Mouse (Mus musculus) inflammation-experienced regulatory T-cells (primary cell): ENCODE results near the gene Dlx4. TPM values are rescaled to one million over a fixed set of nuclear protein-coding genes. Genes with fewer than 3 reads are reported as not detected.

Source experiments
- polyA plus RNA-seq, 2 experiments: library from polyadenylated mRNA; unstranded; fragments of 100-300 nt; shearing (Covaris generic); gene quantifications; one replicate each; pipeline ENCODE4 v1.2.1; 2017

Gene Dlx4
- polyA plus RNA-seq: not detected

DNA sequence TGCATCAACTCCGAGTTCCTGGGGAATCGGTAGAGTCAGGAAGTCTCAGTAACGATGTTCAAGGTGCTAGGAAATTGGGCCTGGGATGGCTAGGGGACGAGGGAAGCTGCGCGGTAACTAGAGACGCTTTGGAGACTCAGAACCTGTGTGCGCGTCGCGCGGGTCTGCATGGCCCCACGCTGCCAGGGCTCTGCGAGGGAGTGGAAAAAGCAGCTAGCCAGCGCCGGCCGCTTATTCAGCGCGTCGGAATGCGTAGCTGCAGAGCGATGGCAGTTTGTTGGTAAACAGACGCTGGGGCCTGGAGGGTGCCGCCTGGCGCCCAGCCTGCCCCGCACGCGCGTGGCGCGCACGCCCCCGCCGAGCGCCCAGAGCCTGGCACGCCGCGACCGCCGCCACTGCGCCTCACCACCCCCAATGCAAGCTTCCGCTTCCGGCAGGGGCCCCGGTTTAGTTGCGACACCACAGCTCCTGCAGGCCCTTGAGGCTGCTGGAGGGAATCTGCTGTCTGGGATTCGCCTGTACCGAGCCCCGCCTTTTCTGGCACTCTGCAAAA is at the start of gene Dlx4:
Dlx4 (minus strand) TSS at position 413 of the 553 bp plus-strand sequence.

DNA sequence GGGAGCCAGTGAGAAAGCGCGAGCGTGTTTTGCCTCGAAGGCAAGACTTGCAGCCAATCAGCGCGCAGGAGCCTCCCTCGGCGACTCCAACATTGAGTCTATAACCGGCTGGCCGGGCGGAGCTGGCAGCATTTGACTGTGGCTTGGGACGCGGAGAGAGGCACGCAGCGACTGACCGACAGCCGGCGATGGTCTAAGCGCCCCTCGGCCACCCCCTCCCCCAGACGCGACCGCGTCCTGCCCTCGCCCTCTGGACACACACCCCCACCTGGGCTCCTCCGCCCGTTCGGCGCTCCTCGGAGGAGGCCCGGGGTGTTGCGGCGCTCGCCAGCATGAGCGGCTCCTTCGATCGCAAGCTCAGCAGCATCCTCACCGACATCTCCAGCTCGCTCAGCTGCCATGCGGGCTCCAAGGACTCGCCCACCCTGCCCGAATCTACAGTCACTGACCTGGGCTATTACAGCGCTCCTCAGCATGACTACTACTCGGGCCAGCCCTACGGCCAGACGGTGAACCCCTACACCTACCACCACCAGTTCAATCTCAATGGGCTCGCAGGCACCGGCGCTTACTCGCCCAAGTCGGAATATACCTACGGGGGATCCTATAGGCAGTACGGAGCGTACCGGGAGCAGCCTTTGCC is 26.0 kb downstream of the Dlx4 start, which contains the start of gene Dlx3:
Dlx3 (plus strand) TSS at position 130 of the 643 bp plus-strand sequence.

Other genes starting within 250 kb of the Dlx4 start
- gene Col1a1, start 210.0 kb downstream of the Dlx4 start, polyA plus RNA-seq: 1 to 10 TPM in 1 of 2 experiments, under 1 TPM in 1; 0.40 to 3.5 TPM
- gene Hils1, start 178.7 kb downstream of the Dlx4 start, polyA plus RNA-seq: not detected
- 1 to 10 TPM in 1 of 2 experiments, under 1 TPM in 1; 0.19 to 1.3 TPM for gene Sgca, start 169.9 kb downstream of the Dlx4 start, polyA plus RNA-seq
- 10 to 100 TPM; 19.5 to 20.2 TPM for gene Ppp1r9b, start 155.2 kb downstream of the Dlx4 start, polyA plus RNA-seq
- gene Samd14, start 136.4 kb downstream of the Dlx4 start, polyA plus RNA-seq: 1 to 10 TPM in 1 of 2 experiments, under 1 TPM in 1; 0.58 to 1.2 TPM
- 10 to 100 TPM; 20.3 to 23.4 TPM for gene Pdk2, start 104.9 kb downstream of the Dlx4 start, polyA plus RNA-seq
- 1 to 10 TPM; 5.7 to 9.3 TPM for gene Itga3, start 69.5 kb downstream of the Dlx4 start, polyA plus RNA-seq
- gene Dlx3, start 26.1 kb downstream of the Dlx4 start, polyA plus RNA-seq: under 1 TPM in 1 of 2 experiments, not detected in 1; 0.28 TPM
- gene Tac4, start 115.3 kb upstream of the Dlx4 start, polyA plus RNA-seq: under 1 TPM in 1 of 2 experiments, not detected in 1; 0.80 TPM
- 100 to 1,000 TPM; 105 to 111 TPM for gene Kat7, start 164.0 kb upstream of the Dlx4 start, polyA plus RNA-seq
- gene Fam117a, start 190.8 kb upstream of the Dlx4 start, polyA plus RNA-seq: 10 to 100 TPM; 34.7 to 36.6 TPM
- gene Slc35b1, start 238.4 kb upstream of the Dlx4 start, polyA plus RNA-seq: 10 to 100 TPM; 58.7 to 70.7 TPM